Mouse (Mus musculus): ENCODE measurements around the gene Uap1.

Gene Uap1

DNA sequence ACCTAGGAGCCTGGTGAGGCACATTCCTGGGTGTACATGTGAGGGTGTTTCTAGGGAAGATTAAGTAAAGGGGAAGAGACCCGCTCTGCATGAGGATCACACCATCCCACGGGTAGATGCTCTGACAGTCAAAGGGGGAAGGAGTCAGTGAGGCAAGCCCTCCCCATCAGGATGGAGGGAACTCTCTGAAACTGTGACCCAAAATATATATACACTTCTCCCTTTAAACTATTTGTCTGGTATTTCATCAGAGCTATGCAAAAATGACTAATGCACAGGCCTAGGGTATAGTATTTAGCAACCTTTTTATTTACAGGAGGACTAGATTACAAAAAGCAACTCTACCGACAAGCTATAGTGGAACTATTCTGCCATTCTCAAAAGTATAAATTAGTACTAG is 9.8 kb downstream of the Uap1 start:
- no peak for DNase-seq (ENCODE audit: low read depth, low spot score)

DNA sequence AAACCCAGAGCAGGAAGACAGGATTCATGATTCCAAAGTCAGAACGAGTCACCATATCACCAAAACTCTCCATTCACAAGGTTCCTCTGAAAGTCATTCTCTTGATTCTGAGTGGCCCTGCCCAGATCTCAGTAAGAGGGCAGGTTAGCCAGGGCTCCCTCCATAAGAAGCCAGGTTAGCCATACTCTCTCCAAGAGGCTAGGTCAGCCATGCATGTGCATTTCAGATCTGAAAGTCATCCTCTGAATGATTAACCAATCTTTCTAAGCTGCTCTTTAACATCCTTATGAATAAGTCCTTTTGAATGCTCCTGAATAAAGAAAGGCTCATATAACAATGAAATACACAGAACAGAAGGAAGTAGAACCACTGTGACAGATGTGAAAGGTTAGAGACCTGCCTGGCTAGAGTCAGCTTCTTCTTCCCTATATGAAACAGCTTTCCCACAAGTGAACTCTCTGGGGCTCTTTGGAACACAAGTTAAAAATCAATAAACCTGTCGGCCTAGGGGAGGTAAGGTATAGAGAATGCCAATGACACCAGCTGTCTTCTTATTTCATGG is 10.6 kb downstream of the Uap1 start:
- DNase-seq (ENCODE audit: low read depth, low spot score), result no peak

DNA sequence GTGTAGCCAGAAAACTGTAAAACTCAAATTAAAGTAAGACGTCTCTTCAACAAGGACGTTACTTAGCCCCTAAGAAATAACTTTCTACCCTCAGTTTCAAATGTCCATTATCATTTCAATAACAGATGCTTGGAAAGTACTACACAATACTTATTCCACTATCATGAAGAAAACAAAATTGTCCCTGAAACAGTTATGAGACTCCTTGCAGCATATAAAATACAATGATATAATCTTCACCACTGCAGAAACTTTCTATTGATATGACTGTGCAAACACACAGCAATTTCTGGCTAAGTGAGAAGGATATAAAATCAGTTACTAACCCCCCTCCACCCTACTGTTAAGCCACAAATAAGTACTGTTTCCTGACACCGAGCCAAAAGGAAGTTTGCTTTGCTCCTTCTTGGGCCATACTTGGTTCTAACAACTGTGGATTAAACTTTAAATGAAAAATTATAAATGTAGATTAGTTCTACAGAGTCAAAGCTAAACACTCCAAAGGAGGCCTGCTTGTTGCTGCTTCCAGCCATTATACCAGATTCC is 11.3 kb downstream of the Uap1 start:
- DNase-seq (ENCODE audit: low read depth, low spot score), result no peak

DNA sequence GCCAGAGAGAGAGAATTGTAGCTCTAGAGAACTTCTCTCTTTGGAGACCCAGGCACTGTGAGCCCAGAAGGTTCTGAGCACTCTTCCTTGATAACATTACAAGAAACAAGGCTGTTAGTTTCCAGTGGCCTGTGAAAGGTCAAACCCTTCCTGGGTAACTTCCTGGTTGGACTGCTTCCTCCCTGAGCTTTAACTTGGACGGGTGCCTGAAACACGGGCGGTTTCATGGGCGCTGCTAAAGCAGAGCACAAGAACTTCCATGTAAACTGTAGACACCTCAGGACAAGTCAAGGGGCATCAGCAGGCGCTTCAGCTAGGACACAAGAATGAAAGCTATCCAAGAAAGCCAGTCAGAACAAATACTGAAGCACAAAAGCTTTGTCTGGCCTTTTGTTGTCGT is 12.9 kb downstream of the Uap1 start:
- no peak for DNase-seq (ENCODE audit: low read depth, low spot score)

DNA sequence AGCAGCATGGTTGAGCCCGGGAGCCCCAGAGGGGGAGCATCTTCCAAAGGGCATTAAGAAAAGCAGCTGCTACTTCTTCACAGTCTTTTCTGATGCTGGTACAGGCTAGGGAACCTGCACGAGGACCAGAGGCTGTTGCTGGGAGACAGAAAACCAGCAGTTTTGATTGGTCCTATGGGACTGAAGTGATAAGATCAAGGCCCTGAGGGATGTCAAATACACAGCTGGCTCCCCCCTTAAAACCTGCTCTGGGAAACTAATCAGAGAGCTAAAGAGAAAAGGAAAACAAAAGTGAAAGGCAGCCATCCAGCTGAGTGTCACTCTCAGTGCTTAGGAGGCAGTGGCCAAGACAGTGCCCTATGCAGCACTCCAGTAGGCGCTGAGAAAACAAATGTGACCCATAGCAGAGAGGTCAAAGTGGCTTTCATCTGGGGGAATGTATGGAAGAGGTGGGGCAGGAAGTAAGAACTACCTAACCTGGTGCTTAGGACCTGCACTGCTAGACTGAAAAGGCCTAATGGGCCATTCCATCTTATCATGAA is 14.3 kb downstream of the Uap1 start:
- no peak for DNase-seq (ENCODE audit: low read depth, low spot score)

DNA sequence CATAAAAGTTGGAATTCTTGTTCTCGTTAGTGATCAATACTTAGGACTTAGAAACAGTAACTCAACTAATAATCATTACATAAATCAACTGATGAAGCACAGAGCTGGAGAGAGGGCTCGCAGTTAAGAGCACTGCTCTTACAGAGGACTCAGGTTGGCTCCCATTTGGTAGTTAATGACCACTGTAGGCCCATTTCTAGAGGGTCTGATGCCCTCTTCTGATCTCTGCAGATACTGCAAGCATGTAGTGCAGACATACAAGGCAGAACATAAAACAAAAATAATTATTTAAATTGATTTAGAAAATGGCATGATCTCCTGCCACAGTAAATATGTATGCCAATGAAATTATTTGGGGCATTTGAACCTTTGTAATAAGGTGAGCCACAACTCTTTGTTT is 15.1 kb downstream of the Uap1 start:
- DNase-seq (ENCODE audit: low read depth, low spot score), result no peak

DNA sequence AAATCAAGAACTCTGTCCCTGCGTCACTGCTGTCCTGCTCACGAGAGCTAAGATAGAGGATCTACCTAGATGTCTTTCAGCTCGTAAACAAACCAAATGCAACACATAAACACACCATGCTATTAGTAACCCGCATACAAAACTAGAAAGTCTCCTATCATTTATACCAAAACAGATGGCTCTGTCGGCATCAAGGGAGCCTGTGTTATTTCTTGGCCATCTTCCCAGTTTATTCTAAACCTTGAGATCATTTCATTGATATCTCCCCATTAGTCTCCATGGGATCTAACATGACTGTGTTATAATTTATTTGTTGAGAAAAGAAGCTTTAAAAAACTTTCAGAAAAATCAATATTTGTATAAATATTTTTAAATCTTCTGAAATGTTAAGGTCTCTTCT is 19.0 kb downstream of the Uap1 start:
- DNase-seq (ENCODE audit: low read depth, low spot score), result no peak

DNA sequence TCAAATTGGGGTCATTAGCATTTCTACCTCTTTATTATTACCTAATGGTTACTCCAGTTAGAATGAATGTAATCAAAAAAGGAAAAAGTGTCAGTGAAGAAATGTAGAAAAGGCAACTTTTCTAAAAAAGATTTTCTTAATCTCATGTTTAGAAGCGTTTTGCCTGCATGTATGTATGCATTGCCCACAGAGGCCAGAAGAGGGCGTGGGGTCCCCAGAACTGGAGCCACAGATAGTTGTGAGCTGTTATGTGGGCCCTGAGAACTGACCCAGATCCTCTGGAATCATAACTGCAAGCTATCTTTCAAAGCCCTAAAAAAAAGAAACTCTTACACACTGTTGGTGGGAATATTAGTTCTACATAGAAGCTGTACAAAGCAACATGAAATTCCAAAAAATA is 19.5 kb downstream of the Uap1 start:
- peak; percentile 43 for DNase-seq (ENCODE audit: low read depth, low spot score)

DNA sequence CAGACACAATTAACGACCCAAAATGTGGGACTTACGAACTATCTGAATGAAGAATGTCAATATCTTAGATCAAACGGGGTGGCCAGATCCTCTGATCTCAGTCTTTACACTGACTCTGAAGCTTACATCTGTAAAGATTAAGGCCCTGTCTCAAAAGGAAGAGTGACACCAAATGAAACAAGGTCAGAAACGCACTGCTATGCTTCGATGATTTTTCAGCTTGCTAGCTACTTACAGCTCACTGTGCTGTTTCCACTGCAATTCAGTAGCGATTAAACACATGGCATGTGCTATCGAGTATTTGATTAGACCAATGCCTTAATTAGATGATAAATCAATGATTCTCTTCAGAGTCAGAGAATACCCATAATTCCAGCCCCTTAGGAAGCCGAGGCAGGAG is 20.8 kb downstream of the Uap1 start:
- DNase-seq (ENCODE audit: low read depth, low spot score), result no peak

DNA sequence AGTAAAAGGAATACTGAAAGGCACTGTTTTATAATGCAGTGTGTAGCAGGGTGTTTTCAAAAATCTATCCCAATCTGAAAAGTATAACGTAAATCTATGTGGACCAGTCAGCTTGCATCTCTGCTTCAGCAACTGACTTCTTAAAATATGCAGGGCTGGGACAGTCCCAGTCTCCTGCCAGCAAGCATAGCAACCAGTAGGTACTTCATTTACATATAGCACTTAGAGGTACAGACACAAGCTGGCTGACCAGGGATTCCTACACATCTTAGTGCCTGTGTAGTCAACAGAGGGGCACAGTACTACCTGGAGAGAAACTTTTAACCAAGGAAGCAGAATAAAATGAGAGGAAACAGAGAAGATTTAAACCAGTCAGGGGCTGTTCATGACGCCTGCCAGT is 22.2 kb downstream of the Uap1 start:
- peak; percentile 9 for DNase-seq (ENCODE audit: low read depth, low spot score)

DNA sequence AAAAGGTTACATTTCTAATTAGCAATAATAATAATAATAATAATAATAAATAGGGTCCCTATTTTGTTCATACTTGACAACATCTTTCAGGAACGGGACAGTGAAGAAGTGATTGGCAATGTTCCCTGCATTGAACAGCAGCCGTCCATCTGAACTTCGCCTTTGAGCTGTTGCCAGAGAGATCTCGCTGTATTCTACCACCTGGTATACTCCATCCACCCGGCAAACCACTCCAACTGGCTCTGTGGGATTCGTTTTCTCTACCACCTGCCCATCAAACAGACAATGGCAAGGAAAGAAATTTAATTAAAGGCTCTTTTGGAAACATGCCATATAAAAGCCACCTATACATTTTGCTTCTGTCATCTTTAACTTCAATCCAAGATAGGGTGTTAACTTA is 23.9 kb downstream of the Uap1 start:
- no peak for DNase-seq (ENCODE audit: low read depth, low spot score)

DNA sequence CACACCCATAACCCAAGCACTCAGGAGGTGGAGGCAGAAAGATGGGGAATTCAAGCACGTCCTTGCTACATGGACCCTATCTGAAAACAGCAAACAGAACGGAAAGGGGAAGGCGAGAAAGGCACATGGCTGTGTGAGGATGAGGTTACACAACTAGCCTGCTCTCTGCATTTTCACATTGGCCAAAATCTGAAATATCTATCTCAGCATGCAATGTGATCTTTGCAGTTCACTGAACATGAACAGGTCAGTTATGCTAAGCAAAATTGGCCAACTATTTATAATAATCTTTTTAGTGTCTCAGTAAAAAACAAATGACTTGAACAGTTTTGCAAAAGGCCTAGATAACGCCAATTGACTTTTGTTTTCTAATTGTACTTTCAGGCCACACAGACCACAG is 25.0 kb downstream of the Uap1 start:
- DNase-seq (ENCODE audit: low read depth, low spot score), result no peak

DNA sequence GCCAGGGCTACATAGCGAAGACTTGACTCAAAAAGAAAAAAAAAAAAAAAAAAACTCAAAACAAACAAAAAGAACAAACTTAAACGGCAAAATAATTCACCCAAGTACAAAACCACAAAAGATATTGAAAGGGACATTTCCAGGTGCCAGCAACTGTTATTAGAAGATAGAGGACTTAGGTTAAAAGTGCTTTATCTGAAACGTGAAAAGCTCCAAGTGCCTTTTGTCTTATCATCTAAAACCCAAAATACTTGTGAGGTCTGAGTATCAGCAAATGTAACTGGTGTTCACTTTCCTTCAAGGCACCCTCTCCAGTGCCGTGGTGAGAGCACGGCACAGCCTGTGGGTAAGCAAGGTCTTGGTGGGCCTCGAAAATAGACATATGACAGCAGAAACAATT is 26.2 kb downstream of the Uap1 start:
- no peak for DNase-seq (ENCODE audit: low read depth, low spot score)

DNA sequence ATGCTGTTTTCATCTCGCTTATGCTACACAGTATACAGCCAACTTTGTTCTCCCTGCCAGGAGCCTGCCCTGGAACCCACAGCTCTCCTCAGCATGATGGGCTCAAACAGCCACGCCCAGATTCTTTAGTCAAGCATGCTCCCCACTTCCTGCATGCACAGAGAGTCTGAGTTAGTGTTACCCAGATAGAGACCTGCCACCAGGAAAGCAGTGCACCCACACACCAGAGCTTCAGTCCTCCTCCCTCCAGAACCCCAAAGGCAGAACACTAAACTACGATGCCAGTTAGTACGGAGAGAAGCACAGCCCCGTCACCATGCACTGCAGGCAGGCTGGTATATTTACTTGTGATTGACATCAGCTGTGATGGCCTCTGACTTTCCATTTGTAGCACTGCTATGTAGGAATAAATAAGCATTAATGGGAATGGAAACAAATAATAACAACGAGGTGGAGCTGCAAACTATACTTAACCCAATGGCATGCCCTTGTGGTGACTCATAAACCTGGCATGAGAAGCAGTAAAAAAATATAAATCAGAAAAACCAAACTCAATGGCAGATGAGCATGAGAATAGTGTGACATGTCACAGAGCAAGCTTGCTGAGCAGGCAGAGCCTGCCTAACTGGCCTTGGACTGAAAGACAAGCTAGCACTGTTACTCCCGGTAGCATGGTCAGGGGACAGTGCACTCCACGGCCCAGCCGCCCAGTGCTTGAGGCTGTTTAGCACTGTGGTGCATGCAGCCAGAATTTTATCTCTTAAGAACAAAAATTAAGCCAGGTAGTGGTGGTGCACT is 26.9 kb downstream of the Uap1 start:
- peak; percentile 21 for DNase-seq (ENCODE audit: low read depth, low spot score)

DNA sequence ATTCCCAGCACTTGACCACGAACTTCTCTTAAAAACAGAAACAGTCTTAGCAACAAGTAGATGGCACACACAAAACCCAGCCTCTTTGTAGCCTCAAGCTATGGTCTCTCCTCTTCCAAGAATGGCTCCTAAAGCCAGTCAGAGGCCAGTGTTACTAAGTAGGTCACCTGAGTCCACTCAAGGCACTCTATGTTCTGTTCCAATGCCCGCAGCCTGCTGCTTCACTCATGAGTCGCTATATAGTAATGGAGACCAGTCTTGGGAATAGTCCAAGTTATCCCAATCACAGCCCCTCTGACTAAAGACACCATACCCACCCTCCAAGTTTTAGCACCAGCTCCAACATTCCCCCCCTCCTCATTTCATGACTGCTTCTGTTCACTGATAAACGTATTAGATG is 29.2 kb downstream of the Uap1 start:
- no peak for DNase-seq (ENCODE audit: low read depth, low spot score)

DNA sequence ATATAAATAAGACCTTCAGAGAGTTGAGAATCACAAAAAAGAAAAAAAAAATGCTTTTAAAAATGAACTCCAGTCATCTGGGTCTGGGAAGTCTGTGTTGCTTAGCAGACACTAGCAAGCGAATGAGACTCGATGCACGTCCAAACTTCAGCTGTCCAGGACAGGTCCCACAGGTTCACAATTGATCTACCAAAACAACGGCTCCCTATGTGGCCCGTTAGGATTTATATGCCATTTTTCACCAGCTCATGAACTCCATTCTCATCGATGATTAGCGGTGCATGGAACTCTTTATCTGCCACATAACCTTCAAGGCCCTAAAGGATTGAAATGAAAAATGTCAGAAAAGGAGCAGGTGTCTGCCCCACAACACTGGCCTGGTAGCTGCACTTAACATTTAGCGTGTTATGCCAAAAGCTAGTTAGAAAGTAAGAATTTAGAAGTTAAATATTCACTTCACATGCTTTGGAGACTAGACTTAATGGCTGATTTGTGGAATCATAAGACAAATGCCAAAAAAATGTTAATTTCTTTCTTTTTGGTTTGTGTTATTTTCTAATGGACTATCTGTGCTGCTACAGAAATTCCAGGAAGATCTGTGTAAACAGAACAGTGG is 32.4 kb downstream of the Uap1 start:
- no peak for DNase-seq (ENCODE audit: low read depth, low spot score)

DNA sequence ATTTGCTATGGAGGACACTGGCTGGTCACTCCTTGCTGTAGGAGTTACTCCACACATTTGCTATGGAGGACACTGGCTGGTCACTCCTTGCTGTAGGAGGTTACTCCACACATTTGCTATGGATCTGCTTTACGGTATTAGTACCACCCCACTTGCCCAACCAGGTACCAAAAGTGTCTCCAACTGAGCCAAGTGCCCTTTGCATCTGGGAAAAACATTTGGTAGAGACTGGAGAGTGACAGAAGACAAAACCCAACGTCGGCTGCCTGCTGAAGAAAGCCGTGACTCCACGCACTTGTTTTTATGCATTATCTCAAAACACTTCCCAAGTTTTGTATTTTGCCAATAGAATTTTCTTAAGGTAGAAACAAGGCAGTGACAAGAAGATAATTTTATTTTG is 33.1 kb downstream of the Uap1 start:
- no peak for DNase-seq (ENCODE audit: low read depth, low spot score)

DNA sequence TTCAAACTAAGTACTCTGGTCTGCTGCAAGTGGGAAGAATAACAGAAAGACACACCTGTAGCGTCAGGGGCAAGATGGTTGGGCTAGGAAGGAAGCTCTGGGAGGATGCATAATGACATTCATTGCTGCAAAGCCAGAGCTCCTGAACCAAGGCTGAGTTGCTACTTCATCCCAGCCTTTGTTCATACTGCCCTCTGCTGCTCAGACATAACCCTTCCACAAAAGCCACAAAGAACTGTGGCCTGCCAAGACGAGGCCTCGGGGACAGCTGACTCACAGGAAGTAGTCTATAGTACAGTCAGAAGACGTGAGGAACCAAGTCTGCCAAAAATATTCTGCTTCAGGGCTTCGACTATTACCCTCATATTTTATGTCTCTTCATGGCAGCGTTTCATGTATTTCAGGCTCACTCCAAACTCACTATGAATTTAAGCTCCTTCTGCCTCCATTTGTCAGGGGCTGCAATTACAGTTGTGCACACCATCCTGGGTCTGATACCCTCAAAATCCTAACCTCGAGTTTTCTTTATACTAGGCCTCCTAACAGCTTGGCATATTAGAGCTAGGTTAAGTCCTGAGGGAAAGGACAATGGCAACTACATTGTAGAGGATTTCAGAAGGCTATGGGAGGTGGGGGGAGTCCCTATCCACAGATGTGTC is 38.3 kb downstream of the Uap1 start:
- DNase-seq (ENCODE audit: low read depth, low spot score), result peak; percentile 73

DNA sequence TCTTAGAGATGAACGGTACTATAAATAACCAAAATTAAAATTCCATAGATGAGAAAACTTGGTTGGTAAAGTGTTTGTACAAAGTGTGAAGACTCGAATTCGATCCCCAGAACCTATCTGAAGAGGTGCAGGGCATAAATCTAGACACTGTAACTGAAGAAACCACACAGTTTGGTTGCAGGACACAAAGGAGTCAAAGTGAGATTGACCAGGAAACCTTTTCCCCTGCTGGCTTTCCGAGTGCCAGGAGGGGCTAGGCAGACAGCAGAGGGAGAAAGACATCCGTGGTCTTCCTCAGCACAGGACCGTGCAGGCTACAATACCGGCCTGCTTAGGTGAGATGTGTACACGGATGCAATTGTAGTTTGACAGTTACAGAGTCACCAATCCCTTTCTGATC is 40.5 kb downstream of the Uap1 start:
- DNase-seq (ENCODE audit: low read depth, low spot score), result no peak

DNA sequence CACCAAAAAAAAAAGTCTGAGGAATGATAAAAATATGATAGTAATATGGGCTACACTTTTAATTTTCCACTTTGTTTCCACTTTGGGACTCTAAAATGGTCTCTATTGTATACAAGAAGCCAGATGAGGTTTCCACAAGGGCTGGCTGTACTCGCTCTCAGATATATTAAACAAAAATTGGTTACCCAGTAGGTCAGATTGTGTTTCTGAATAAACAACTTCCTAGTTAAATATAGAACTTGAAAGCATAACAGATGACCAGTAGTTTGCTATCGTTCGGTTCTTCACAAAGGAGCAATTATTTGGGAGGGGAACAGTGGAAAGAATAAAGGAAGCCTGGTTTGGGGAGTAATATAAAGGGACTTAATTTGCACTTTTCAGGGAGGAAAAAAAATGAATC is 43.8 kb downstream of the Uap1 start:
- DNase-seq (ENCODE audit: low read depth, low spot score), result no peak

DNA sequence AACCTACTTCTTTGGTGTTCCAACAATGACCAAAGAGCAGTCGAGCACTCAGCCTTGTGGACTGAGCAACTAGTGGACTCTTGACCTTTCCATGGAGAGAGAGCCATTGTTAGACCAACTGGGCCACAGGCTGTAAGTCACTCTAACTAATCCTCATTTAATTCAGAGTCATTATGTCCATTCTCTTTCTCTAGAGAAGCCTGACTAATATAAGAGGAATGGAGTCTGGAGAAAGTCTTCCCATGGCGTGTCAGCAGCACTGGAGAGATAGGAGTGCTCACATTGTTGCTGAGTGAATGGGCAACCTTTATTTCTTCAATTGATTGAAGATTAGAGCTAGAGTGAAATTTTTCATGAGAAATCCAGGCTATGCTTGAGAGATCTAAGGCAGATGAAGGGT is 50.1 kb downstream of the Uap1 start:
- no peak for DNase-seq (ENCODE audit: low read depth, low spot score)

DNA sequence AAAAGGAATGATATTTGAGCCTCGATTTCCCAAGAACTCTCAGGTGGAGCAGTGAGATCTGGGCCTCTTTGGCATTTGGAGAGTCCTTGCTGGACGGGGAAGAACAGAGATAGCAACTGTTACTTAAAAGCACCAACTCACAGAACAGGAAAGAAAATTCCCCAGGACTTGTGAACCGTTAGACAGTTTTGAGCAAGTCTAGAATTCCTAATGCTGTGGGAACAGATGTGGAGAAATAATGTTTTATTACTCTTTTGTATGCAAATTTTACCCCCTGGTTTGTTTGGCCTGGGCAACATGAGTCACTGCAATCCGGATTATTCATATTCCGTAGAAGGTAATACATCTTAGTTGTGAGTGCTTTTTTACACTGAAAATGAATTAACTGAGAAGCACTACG is 61.1 kb downstream of the Uap1 start:
- no peak for DNase-seq (ENCODE audit: low read depth, low spot score)
